Mouse (Mus musculus) lung, postnatal 0 days (tissue): ENCODE data around the gene Nrbp1.

ENCODE experiments used
- CTCF ChIP-seq: IDR thresholded peaks from 2 replicates; pipeline ENCODE4 v1.5.1; 2016; ENCODE audit warnings: antibody characterized with exemption, mild to moderate bottlenecking
- EP300 ChIP-seq: IDR thresholded peaks from 2 replicates; pipeline ENCODE4 v1.6.1; 2016; ENCODE audit warnings: antibody characterized with exemption, mild to moderate bottlenecking, control low read depth

- TF ChIP-seq CTCF = peak; percentile 22; the same call in 1 of the 2 replicates
- TF ChIP-seq EP300 = no peak
Observed at GRCm38 (mm10) chr5:31291361-31291688, 50.7 kb downstream of the Nrbp1 start.
